Mouse (Mus musculus) lung, adult 2 months (tissue): ENCODE measurements around the gene Ssu72.

Source experiments
- CTCF ChIP-seq: fragments of 200-500 bp; IDR thresholded peaks from 2 replicates; pipeline ENCODE4 v1.5.1; 2011; ENCODE audit warnings: mild to moderate bottlenecking, low read length, control low read depth; ENCODE audit not compliant: insufficient read depth
- POLR2A ChIP-seq: fragments of 200-500 bp; IDR thresholded peaks from 2 replicates; pipeline ENCODE4 v1.6.1; 2011; ENCODE audit warnings: low read depth, mild to moderate bottlenecking, control low read depth, low read length, borderline replicate concordance; ENCODE audit errors: extremely low read depth

DNA sequence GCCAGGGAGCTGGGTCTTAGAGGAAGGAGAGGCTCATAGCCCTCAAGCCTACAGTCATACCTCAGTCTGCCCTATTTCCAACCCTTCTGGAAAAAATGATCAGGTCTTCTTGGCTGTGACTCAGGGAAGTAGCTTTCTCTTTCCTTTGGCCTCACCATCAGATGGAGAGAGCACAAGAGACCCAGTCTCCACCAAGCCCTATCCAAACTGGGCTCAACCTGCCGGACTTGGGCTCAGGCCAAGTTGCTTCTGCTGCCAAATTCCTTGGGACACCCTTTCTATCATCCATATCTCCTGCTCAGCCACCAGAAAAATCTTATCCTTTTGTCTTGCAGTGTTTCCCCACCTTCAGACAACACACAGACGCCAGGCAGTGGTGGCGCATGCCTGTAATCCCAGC, 71.3 kb downstream of the Ssu72 start:
- TF ChIP-seq CTCF (no peak), POLR2A (no peak)
